Mouse (Mus musculus) colon, adult 2 months (tissue): Measurements from ENCODE around the gene Gsc. TPM values are rescaled to one million over a fixed set of nuclear protein-coding genes. Genes with fewer than 3 reads are reported as not detected.

ENCODE experiments used
- polyA plus RNA-seq: library from polyadenylated mRNA; depleted of rRNA; stranded (reverse); fragments of >200 nt; gene quantifications from 2 replicates; pipeline ENCODE4 v1.2.3, GENCODE M21; 2012; rRNA removed

The Gsc gene
- polyA plus RNA-seq, result not detected in 2 replicates

GRCm38 (mm10) chr12:104472601-104473424, at the start of gene Gsc:
TSS of gene Gsc (minus strand) at chr12:104473330.

Other genes starting within 250 kb of the Gsc start
- 3.3 and 4.2 TPM in 2 replicates for gene Serpina3g, start 237.1 kb downstream of the Gsc start, polyA plus RNA-seq
- 0.05 and 0.07 TPM in 2 replicates for gene Serpina3i, start 210.2 kb downstream of the Gsc start, polyA plus RNA-seq
- not detected in 2 replicates for gene Serpina3j, start 158.8 kb downstream of the Gsc start, polyA plus RNA-seq
- gene Serpina3k, start 134.8 kb downstream of the Gsc start, polyA plus RNA-seq, result 0.07 TPM in 1 of 2 replicates, not detected in the other
- gene Serpina3m, start 134.8 kb downstream of the Gsc start, polyA plus RNA-seq, result 0.13 TPM in 1 of 2 replicates, not detected in the other
- gene Serpina3n, start 66.6 kb downstream of the Gsc start, polyA plus RNA-seq, result 20.8 and 24.4 TPM in 2 replicates